Mouse (Mus musculus): ENCODE data around the gene Best3. TPM values are rescaled to one million over a fixed set of nuclear protein-coding genes. Genes with fewer than 3 reads are reported as not detected.
A peak's percentile ranks its signal among the peaks of the same experiment; 100 is the strongest.
"Not testable (repeated sequence)": the region's sequence is repeated elsewhere in the genome, so short reads cannot be mapped to it uniquely, and the experiment has no call there.

Gene Best3
- polyA plus RNA-seq, 1 experiment from 2014 or later = 4.6 TPM

- not testable (repeated sequence) for H3K9me3 ChIP-seq (ENCODE audit: control insufficient read depth, low read length); H3K27ac ChIP-seq (replicated peaks; ENCODE audit: low read depth, low read length); DNase-seq (ENCODE audit: low spot score); H3K36me3 ChIP-seq (ENCODE audit: control insufficient read depth, insufficient read depth, low read length); H3K27me3 ChIP-seq (replicated peaks; ENCODE audit: control insufficient read depth, insufficient read depth, low read length); ATAC-seq (ENCODE audit: low read depth); H3K9ac ChIP-seq (ENCODE audit: low read depth, low read length); H3K4me1 ChIP-seq (ENCODE audit: control insufficient read depth, insufficient read depth, low read length); H3K4me2 ChIP-seq (ENCODE audit: low read depth, low read length); H3K4me3 ChIP-seq (ENCODE audit: low read depth, low read length)
Measured at GRCm38 (mm10) chr10:117025776-117026175, 39.7 kb downstream of the Best3 start.

- DNase-seq (ENCODE audit: low spot score) = no peak
- Histone ChIP-seq H3K27ac (replicated peaks; ENCODE audit: low read depth, low read length) (no peak overlapping the region), H3K4me1 (ENCODE audit: control insufficient read depth, insufficient read depth, low read length) (peaks cover 6% of the 10 kb centered on the region), H3K36me3 (ENCODE audit: control insufficient read depth, insufficient read depth, low read length) (no peaks in the 10 kb centered on the region), H3K4me3 (ENCODE audit: low read depth, low read length) (no peak overlapping the region), H3K4me2 (ENCODE audit: low read depth, low read length) (no peak overlapping the region), H3K27me3 (replicated peaks; ENCODE audit: control insufficient read depth, insufficient read depth, low read length) (peaks cover 3% of the 10 kb centered on the region; the same call in 1 of the 2 replicates), H3K9ac (ENCODE audit: low read depth, low read length) (no peak overlapping the region), H3K9me3 (ENCODE audit: control insufficient read depth, low read length) (no peaks in the 10 kb centered on the region)
- ATAC-seq (ENCODE audit: low read depth) = no peak
- WGBS = 69% methylated on average over 8 of the region's 8 CpGs
Measured at GRCm38 (mm10) chr10:117026176-117026575, 40.1 kb downstream of the Best3 start.

GRCm38 (mm10) chr10:117031160-117031559 is 45.0 kb downstream of the Best3 start:
- no peak for DNase-seq (ENCODE audit: low spot score)
- 92% methylated on average over 3 of the region's 3 CpGs for WGBS
- Histone ChIP-seq H3K27ac (replicated peaks; ENCODE audit: low read depth, low read length) (no peak overlapping the region), H3K4me3 (ENCODE audit: low read depth, low read length) (no peak overlapping the region), H3K4me2 (ENCODE audit: low read depth, low read length) (no peak overlapping the region), H3K4me1 (ENCODE audit: control insufficient read depth, insufficient read depth, low read length) (no peaks in the 10 kb centered on the region), H3K27me3 (replicated peaks; ENCODE audit: control insufficient read depth, insufficient read depth, low read length) (no peaks in the 10 kb centered on the region), H3K9me3 (ENCODE audit: control insufficient read depth, low read length) (no peaks in the 10 kb centered on the region), H3K36me3 (ENCODE audit: control insufficient read depth, insufficient read depth, low read length) (no peaks in the 10 kb centered on the region), H3K9ac (ENCODE audit: low read depth, low read length) (no peak overlapping the region)
- no peak for ATAC-seq (ENCODE audit: low read depth)

GRCm38 (mm10) chr10:117033785-117034184 is 47.7 kb downstream of the Best3 start:
- ATAC-seq (ENCODE audit: low read depth) = no peak
- 18% methylated on average over 8 of the region's 8 CpGs for WGBS
- DNase-seq (ENCODE audit: low spot score) = peak; percentile 87
- H3K4me1 ChIP-seq (ENCODE audit: control insufficient read depth, insufficient read depth, low read length) = no peaks in the 10 kb centered on the region
- H3K36me3 ChIP-seq (ENCODE audit: control insufficient read depth, insufficient read depth, low read length) = no peaks in the 10 kb centered on the region
- no peak overlapping the region for H3K27ac ChIP-seq (replicated peaks; ENCODE audit: low read depth, low read length)
- no peak overlapping the region for H3K4me3 ChIP-seq (ENCODE audit: low read depth, low read length)
- no peak overlapping the region for H3K4me2 ChIP-seq (ENCODE audit: low read depth, low read length)
- no peaks in the 10 kb centered on the region for H3K27me3 ChIP-seq (replicated peaks; ENCODE audit: control insufficient read depth, insufficient read depth, low read length)
- H3K9me3 ChIP-seq (ENCODE audit: control insufficient read depth, low read length) = no peaks in the 10 kb centered on the region
- H3K9ac ChIP-seq (ENCODE audit: low read depth, low read length) = no peak overlapping the region

GRCm38 (mm10) chr10:117040355-117040754 is 54.2 kb downstream of the Best3 start:
- no peaks in the 10 kb centered on the region; the same call in 1 of the 2 replicates for H3K4me1 ChIP-seq (ENCODE audit: control insufficient read depth, insufficient read depth, low read length)
- no peak for ATAC-seq (ENCODE audit: low read depth)
- H3K36me3 ChIP-seq (ENCODE audit: control insufficient read depth, insufficient read depth, low read length) = no peaks in the 10 kb centered on the region
- WGBS = 69% methylated on average over 6 of the region's 6 CpGs
- peak; percentile 65 for DNase-seq (ENCODE audit: low spot score)
- no peak overlapping the region for H3K9ac ChIP-seq (ENCODE audit: low read depth, low read length)
- H3K27ac ChIP-seq (replicated peaks; ENCODE audit: low read depth, low read length) = no peak overlapping the region
- no peak overlapping the region for H3K4me2 ChIP-seq (ENCODE audit: low read depth, low read length)
- no peak overlapping the region for H3K4me3 ChIP-seq (ENCODE audit: low read depth, low read length)
- H3K9me3 ChIP-seq (ENCODE audit: control insufficient read depth, low read length) = no peaks in the 10 kb centered on the region
- H3K27me3 ChIP-seq (replicated peaks; ENCODE audit: control insufficient read depth, insufficient read depth, low read length) = no peaks in the 10 kb centered on the region

- Histone ChIP-seq H3K9me3 (ENCODE audit: control insufficient read depth, low read length) (no peaks in the 10 kb centered on the region), H3K36me3 (ENCODE audit: control insufficient read depth, insufficient read depth, low read length) (no peaks in the 10 kb centered on the region), H3K27me3 (replicated peaks; ENCODE audit: control insufficient read depth, insufficient read depth, low read length) (no peaks in the 10 kb centered on the region), H3K4me1 (ENCODE audit: control insufficient read depth, insufficient read depth, low read length) (peaks cover 7% of the 10 kb centered on the region; the same call in 1 of the 2 replicates), H3K9ac (ENCODE audit: low read depth, low read length) (no peak overlapping the region), H3K4me3 (ENCODE audit: low read depth, low read length) (no peak overlapping the region), H3K4me2 (ENCODE audit: low read depth, low read length) (no peak overlapping the region), H3K27ac (replicated peaks; ENCODE audit: low read depth, low read length) (no peak overlapping the region)
- WGBS = 77% methylated on average over 14 of the region's 14 CpGs
- DNase-seq (ENCODE audit: low spot score) = no peak
- no peak for ATAC-seq (ENCODE audit: low read depth)
Measured at GRCm38 (mm10) chr10:117042295-117042694, 56.2 kb downstream of the Best3 start.

GRCm38 (mm10) chr10:117043497-117044166 is 57.5 kb downstream of the Best3 start:
- H3K9me3 ChIP-seq (ENCODE audit: control insufficient read depth, low read length); H3K27me3 ChIP-seq (replicated peaks; ENCODE audit: control insufficient read depth, insufficient read depth, low read length); ATAC-seq (ENCODE audit: low read depth); H3K27ac ChIP-seq (replicated peaks; ENCODE audit: low read depth, low read length); H3K4me1 ChIP-seq (ENCODE audit: control insufficient read depth, insufficient read depth, low read length); H3K9ac ChIP-seq (ENCODE audit: low read depth, low read length); H3K36me3 ChIP-seq (ENCODE audit: control insufficient read depth, insufficient read depth, low read length); H3K4me3 ChIP-seq (ENCODE audit: low read depth, low read length): not testable (repeated sequence)
- DNase-seq (ENCODE audit: low spot score) = peak; percentile 36
- H3K4me2 ChIP-seq (ENCODE audit: low read depth, low read length) = peak overlapping the region; percentile 38
- WGBS = 44% methylated on average over 13 of the region's 16 CpGs

- Histone ChIP-seq H3K4me2 (ENCODE audit: low read depth, low read length) (peak within 1 kb of the TSS; percentile 42), H3K9me3 (ENCODE audit: control insufficient read depth, low read length) (no peaks in the 10 kb centered on the region), H3K4me1 (ENCODE audit: control insufficient read depth, insufficient read depth, low read length) (peaks cover 7% of the 10 kb centered on the region; the same call in 1 of the 2 replicates), H3K4me3 (ENCODE audit: low read depth, low read length) (0 out of 2 replicates have a peak within 1 kb of the TSS, but pooled peaks have one; percentile 14), H3K27ac (replicated peaks; ENCODE audit: low read depth, low read length) (no peak within 1 kb of the TSS), H3K36me3 (ENCODE audit: control insufficient read depth, insufficient read depth, low read length) (peaks cover 13% of the 10 kb centered on the region; the same call in 1 of the 2 replicates), H3K9ac (ENCODE audit: low read depth, low read length) (peak within 1 kb of the TSS; percentile 52), H3K27me3 (replicated peaks; ENCODE audit: control insufficient read depth, insufficient read depth, low read length) (no peaks in the 10 kb centered on the region)
- ATAC-seq (ENCODE audit: low read depth) = 0 out of 2 replicates have a peak, but pooled peaks have one; percentile 41
- 42% methylated on average over 40 of the region's 40 CpGs for WGBS
- no peak for DNase-seq (ENCODE audit: low spot score)
Measured at GRCm38 (mm10) chr10:117045175-117046056, 59.3 kb downstream of the Best3 start, which contains the start of gene Lrrc10. Gene Lrrc10 (plus strand): TSS chr10:117045341.

Data from embryonic facial prominence, embryonic 14.5 days (tissue).